Mouse (Mus musculus) urinary bladder, adult 18-20 months (tissue): ENCODE results near the gene Riox2.
"Not testable (repeated sequence)": the region's sequence is repeated elsewhere in the genome, so short reads cannot be mapped to it uniquely, and the experiment has no call there.

Source experiments
- DNase-seq, 2 experiments: peaks; one replicate each; pipeline ENCODE4 v3.0.0; 2022; ENCODE audit warnings: low spot score in 2 of 2, mixed read lengths in 2 of 2

Riox2 gene

DNA sequence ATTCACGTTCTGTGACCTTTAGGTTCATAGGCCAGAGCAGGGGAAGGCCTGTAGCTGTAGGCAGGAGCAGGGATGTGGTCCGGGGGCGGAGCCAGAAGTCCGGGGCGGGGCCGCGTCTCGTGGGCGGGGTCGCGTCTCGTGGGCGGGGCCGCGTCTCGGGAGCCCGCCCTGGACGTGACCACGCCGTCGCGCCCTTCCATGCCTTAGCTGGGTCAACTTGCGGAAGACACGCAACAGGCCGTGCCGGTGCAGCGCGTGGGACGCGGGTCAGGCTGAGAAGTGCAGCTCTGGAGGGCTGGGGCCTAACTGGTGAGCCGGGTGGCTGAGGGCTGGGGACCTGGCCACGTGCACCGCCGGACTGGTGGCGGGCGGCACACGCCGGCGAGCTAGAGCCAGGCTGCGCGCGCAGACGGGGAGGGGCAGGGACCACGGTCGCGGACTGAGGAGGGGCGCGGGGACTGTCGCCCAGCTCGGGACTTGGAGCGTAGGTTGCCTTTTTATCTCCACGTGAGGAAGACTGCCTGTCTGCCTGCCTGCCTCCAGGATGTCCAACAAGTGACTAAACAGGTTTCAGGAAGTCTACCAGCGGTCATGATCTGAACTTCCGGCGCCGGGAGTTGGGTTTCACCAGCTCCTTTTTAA is at the start of gene Riox2:
Gene Riox2, plus strand, starts transcription at position 139 of the 642 bp plus-strand sequence.
- DNase-seq, result peak; percentile 57 to 84

DNA sequence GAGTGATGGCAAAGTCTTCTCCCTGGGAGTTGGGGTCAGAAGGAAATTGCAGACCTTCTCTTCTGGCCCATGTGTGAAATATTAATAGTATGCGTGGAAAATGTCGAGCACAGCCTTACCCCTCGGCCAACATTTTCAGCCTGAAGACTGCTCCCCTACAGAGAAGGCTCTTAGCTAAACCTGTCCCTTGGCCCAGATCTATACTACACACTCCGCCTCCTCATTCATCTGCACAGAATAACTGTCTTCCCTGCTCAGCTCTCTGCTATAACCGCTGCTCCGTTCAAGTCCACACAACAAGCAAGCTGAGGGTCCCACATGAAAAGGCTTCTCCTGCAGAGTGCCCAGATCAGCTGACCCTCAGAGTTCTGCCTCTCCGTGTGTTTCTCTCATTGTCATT is 43.6 kb upstream of the Riox2 start:
- DNase-seq, result no peak

DNA sequence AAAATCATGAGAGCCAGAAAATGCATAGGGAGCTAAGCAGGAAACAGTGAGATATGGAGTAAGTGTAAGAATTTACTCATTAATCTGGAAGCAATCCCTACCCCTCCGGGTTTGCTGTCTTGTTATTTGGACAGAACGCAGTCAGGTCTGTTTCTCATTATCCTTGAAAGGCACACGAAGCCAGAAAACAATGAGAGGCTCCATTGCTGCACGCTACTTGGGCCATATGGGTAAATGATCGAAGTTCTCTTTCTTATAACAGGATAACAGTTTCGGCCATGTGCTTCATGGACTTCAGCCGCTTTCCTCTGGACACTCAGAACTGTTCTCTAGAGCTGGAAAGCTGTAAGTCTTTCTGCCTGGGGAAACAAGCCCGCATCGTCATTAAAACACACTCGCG is 38.4 kb upstream of the Riox2 start:
- DNase-seq, result no peak

DNA sequence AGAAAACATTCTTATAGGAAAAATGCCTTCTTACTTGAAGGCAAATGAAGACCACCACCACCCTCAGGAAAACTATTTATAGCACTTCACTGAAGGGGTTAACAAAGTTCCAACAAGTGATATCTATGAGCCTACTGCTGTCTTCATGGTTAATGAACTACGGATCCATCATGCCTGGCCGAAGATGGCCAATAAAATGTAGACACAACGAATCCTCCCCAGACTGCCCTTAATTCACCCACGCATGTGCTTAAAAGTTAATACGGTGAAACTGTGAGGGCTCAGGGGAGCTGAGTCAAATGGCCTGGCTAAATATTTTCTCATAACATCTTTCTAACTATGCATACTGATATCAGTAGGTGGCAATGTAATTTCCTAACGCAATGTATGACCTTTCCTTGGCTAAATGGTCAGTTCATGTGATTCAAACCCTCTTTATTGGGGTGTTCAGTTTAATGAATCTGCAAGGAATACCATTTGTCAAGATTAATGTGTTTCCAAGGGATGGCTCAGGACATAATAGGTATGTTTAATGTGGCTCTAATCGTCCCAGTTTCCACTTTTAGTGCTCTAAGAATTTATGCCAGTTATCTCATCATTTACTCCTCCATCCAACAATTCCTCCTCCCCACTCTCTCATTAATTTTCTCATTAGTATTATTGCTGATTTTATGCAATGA is 26.6 kb upstream of the Riox2 start:
- no peak for DNase-seq

DNA sequence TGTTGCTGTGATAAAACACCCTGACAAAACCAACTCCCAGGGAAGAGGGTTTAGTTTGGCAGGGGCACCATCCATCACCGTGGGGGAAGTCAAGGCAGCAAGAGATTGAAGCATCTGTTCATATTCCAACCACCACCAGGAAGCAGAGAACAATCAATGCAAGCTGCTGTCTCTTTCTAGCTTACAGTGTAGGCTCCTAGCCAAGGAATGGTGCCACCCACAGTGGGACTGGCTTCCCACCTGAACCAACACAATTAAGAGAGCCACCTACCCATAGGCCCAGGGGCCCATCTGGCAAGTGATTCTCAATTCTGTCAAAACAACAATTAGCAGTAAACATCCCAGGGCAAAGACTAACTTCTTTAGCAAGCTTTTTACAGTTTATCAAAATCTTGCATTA is 23.4 kb upstream of the Riox2 start:
- no peak for DNase-seq

DNA sequence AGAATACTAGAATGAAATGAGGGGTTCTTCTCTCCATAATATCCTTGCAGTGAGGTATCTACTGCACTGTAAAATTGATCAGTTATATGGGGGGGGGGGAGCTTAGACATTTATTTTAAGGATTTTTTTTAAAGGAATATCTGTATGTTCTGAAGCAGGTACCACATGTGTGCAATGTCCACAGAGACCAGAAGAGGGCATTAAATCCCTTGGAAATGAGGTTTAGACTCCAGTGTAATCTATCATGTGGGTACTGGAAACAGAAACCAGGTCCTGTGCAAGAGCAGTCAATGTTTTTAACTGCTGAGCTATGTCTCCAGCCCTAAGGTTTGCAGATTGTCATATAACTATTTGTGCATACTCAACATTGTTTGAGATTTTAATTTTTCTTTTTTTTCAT is 22.5 kb upstream of the Riox2 start:
- DNase-seq, result no peak

DNA sequence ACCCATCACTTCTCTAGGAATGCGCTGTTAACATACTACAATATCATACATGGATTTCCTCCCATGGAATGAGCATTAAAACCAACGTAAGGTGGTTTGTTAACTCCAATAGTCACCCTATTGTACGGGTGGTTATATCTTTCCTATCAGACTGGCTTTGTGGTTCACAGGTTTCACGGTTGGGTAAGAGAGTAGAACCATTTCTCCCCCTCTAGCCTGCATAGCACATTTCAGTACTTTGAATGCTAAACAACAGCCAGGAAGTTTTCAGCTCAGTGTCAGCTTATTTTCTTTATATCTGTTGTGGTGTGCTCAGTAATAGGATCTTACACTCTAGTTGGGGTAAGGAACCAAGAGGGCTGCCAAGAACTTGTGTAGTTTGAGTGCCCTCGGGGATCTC is 19.8 kb upstream of the Riox2 start:
- no peak for DNase-seq

DNA sequence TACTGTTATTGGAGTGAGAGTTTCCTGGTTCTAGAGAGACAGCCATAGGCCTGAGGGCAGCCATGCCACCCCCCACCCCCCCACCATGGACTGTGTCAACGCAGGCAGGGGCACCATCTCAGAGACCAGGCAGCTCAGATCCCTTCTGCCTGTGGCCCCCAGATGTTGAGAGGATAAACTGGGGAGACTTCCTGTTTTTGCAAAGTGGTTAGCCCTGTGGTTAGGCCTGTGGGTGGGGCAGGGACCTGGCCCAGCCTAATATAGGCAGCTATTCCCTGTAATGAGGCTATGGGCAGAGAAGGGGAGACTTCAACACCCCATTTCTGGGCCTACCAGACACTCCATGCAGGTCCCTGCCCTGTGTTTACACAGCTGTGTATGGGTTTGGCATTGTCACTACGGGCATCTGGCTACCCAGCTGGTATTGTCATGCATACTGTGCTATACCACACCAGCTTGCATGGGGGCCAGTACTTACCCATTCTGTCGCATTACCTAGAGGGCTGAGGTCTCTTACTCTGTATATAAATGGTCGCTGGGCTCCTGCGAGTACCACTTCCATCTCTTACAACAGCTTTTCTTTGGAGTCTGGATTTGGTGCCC is 12.2 kb upstream of the Riox2 start:
- DNase-seq, result not testable (repeated sequence)

DNA sequence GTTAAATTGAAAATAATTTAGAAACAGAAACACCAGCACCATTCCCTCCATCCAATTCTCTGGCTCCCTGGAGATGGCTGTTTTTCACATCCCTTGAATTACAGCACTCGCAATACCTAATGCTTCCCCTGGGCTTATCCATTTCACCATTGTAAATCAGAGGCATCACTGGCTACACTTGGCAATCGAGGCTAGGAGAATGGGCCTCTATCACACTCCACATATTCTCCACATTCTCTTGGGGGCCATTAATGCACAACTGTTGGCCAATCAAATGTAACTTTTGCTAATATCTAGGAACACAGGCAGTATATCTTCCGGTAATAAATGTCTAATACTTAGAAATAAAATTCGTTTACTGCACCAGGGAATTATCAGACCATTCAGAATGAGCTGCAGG is 8.0 kb upstream of the Riox2 start:
- no peak for DNase-seq

DNA sequence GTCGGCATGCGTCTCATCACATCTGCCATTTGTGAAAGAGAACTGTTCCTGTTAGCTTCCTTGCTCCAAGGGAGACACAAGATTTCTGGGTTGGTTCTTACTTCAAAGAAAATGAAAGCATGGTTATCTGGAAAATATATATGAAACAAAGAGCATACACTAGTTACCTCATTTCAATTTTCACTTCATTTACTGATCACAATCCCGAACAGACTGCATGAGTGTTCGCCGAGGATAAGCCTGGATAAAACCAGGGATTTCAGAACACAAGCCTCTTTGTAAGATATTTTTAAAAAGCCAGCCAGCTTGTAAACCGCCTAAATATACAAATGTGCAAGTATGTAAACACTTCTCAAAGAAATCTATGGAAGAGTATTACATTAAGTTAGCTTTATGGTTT is 7.6 kb upstream of the Riox2 start:
- DNase-seq, result no peak

DNA sequence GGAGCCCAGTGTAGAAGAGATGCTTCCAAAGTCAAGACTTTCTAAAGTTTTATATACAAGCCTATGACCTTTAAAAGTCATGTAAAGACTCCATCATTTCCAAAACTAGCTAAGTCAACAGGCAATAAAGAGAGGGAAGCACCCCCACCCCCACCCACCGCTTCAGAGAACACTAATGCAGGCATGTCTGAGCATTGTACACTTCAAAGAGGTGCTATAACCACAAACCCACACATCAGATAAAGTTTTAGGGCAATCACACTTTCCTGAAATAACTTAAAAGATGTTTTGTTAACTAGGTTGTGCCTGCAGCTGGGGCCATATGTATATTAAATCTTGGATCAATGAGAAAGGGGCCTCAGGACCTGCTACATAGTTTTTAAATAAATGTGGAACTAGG is 1.7 kb upstream of the Riox2 start:
- DNase-seq, result no peak

DNA sequence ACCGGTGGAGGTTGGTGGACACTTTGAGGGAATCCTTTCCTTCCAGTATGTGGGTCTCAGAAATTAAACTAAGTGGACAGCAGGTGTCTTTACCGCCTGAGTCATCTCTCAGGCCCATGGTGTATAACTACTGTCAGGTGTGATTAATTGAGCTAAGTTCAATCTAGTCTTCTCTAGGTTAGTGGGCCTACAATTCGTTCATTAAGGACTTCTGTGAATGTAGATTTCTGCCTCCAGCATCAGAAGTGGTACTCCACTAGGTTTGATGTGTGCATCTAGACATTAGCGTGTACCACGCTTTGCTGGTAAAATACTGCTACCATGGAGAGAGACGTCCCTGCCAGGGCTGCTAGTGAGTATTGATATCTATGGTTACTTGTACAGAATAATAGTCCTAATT is 971 bp downstream of the Riox2 start:
- DNase-seq, result no peak

DNA sequence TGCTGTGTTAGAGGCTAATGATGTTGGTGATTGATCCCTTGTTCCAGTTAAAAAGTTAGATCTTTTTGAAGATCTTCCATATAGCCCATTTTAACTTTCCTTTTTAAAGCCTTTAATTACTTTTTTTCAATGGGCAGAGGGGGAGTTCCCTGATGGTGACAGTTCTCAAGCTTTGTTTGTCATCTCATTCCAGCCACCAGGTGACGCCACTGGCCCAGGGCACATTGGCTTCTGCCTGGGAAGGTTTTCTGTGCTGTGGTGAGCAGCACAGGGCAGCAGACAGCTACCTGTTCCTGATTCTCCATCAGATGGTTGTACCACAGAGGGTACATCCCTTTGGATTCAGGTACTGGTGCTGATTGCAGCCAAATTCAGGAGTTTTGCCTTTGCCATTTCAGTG is 3.2 kb downstream of the Riox2 start:
- peak; percentile 11 to 48 for DNase-seq

DNA sequence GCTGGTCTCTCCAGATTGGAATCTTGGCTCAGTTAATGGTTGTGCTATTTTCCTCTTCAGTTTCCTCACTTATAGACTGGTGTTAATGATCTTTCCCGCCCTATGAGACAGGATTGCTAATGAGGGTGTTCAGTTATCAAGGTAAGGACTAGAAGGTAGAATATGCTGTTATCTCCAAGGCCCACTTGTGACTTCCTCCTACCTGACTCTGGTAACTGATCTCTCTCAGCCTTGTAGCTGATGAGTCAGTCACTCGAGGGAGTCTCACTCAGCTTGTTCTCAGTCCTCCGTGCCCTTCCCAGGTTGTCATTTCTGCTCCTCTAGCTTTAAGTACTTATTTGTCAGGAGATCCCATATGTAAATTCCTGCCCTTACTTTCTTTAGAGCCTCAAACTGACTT is 6.4 kb downstream of the Riox2 start:
- DNase-seq, result no peak

DNA sequence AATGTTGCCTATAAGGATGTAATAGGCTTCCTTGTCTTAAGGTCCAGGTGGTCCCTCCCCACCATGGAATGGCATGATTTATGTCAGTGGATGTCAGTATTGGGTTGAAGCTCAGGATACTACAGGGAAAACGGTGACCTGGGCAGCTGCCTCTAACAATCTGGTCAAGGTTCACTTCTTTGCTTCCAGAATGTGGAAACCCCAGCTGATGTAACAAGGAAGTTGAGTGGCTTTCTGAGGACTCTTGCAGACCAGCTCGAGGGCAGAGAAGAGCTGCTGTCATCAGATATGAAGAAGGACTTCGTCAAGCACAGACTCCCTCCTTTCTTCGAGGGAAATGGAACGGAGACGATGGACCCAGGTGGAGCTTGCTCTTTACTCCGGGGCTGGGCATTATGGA is 15.7 kb downstream of the Riox2 start:
- no peak for DNase-seq

DNA sequence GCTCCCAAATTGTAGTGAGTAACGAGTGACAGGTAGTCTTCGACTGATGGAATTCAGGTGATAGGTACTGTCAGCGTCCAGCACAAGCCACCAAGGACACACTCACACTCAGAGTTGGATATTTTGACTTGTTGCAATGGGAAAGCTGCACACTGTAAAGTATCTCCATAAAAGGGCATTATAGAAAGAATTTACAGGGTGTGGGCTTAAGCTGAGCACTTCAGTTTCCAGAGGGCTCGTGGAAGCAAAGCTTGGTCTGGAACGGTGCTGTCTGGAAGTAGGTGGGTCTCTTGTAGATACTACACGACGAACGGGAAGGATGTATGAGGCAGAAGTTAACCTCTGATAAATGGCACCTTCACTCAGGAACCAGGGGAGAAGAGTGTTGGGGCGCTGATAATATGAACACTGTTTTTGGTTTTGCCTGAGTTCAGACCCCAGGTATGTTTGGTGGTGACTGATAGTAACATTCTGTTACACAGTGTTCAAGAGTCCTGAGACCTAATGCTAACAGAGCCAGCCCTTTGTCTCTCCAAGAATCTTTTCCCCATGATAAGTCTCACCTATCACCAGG is 16.5 kb downstream of the Riox2 start:
- no peak for DNase-seq

DNA sequence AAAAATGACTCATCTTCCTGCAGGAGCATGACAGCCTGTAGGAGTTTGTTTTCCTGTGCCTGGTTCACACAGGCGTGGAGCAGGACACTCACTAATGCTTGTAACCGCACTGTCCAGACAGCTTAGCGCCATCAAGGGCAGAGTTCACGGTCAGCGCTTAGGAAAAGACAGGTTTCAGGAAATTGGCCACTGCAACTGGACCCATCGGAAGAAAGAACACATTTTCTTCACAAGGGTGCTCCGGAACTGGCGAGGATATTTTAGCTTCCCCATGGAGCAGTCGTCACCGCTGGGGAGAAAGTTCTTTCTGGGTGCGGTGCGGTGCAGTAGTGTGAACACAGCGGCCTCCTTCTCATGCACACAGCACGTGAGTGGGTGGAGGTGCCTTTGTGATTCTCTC is 21.6 kb downstream of the Riox2 start:
- DNase-seq, result no peak

DNA sequence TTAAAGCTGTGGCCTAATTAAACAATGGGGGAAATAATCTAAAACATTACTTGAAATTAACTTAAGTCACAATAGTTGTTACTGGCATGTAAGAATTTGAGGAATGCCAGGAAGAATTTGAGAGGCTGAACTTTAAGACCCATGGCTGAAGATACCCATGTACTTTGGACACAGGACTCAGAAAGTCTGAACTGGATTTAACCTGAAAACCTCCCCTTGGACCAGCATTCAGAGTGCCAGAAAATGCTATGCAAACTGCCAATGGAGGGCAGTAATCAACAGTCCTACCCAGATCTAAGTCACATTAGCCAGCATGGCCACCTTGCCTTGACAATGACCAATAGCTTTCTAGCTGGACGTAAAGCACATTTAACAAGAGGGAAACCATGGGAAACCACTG is 26.4 kb downstream of the Riox2 start:
- DNase-seq, result no peak

DNA sequence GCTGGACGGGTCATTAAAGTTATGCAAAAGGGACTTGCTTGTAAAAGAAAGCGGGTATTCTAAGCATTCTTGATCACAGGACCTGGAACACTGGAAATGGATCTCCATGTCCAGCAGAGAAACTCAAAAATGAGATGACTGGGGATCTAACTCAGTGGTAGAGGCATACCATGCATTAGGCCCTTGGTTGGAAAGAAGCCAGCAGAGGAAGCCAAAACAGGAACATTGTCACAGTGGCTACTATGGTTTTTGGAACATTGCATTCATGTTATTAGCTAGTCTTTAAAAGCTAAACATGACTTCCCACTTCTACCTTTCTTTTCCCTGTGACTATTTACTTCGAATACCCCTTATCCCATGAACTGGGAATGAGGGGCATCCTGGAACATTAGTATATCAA is 27.6 kb downstream of the Riox2 start:
- no peak for DNase-seq

DNA sequence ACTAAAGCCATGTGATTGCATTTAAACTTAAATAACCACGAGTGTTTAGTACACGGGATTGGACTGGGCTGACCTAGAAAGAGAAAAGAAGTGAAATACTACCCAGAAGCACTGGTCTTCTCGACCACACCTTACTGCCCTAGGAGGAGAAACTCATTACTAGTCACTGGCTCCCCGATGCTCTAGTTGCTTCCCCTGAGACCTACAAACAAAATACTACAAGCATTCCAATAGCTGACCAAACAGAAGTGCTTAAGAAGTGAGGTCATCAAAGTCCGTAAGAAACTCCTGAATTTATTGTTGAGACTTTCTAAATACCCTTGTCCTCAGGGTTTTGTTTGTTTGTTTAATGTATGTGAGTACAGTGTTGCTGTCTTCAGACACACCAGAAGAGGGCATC is 38.3 kb downstream of the Riox2 start:
- no peak for DNase-seq

DNA sequence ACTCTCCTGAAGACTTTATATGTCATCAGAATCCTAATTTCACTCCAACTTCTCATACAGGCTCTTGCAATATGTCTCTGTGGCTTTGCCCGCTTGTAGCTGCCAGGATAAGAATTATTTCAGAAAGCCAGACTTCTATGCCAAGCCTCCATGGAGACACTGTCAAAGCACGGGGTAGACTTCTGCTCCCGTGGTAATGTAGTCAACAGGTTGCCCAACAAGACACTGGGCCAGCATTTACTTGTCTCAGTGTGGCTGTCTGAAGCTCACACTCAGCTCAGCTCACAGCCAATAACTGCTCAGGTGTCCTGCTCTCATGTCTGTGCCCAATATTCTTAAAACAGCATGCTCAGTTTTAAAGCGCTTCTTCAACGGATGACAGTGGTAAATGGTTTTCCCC is 43.6 kb downstream of the Riox2 start:
- DNase-seq, result no peak

DNA sequence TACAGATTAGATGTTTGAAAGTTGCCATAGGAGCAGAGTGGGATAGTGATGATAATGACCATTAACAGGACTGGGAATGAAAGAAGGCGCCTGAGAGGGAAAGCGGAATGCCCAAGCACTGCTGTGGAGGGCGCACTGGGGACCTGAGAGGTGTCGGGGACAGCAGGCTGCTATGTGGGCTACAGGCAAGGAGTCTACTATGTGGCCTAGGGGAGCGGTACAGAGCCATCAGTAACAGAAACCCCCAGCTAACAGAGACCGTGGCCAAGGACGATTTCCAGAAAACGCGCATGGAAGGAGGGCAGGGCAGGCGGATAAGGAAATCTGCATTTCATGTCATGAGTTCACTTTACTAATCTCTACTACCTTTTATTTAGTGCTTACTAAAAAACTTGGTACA is 45.4 kb downstream of the Riox2 start:
- DNase-seq, result no peak
